Mouse (Mus musculus) kidney, adult 2 months (tissue): Measurements from ENCODE around the gene Tekt3.

Experiments
- CTCF ChIP-seq: fragments of 200-500 bp; conservative IDR thresholded peaks from 2 replicates; pipeline ENCODE4 v1.5.1; 2011; ENCODE audit warnings: low read depth, mild to moderate bottlenecking, control low read depth, low read length, moderate library complexity, mixed read lengths; ENCODE audit not compliant: insufficient read depth, insufficient read length
- POLR2A ChIP-seq: fragments of 200-500 bp; IDR thresholded peaks from one replicate; pipeline ENCODE4 v1.6.1; 2011; ENCODE audit warnings: low read depth, low read length, control low read depth

GRCm38 (mm10) chr11:63088672-63089071, 27.2 kb downstream of the Tekt3 start:
- TF ChIP-seq CTCF (no peak), POLR2A (no peak)
